Mouse (Mus musculus): ENCODE results near the gene Rnf24.
"Not testable (repeated sequence)": the region's sequence is repeated elsewhere in the genome, so short reads cannot be mapped to it uniquely, and the experiment has no call there.

GRCm38 (mm10) chr2:131305226-131305625 lies 47.5 kb downstream of the Rnf24 start:
- TF ChIP-seq GATA1, TAL1 (IDR thresholded peaks at IDR 0.05; ENCODE audit: low read length): not testable (repeated sequence)
